Mouse (Mus musculus): ENCODE results near the gene Helq. TPM values are rescaled to one million over a fixed set of nuclear protein-coding genes. Genes with fewer than 3 reads are reported as not detected.
A peak's percentile ranks its signal among the peaks of the same experiment; 100 is the strongest.

Gene Helq
- polyA plus RNA-seq, 1 experiment from 2014 or later: 14.1 TPM

DNA sequence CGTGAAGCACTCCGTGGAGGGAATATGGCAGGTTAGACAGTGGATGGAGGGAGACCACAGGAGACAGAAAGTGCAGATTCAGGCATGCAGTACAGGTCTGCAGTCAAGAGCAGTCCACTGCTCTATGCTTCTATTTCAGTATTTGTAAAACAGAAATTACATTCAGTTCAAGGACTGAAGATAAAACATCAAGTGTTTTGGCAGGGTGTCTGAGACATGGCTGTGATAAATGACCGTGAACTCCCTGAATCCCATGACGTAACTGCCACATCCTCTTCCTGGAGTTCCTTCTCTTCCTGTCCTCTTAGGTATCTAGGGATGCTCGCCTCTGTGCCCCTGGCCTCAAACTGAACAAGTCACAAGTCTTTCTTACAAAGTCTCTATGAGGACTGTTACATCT is 21.5 kb downstream of the Helq start:
- H3K27me3 ChIP-seq: no peaks in the 10 kb centered on the region
- no peak overlapping the region for H3K9ac ChIP-seq
- DNase-seq (no peak), ATAC-seq (ENCODE audit: low read depth) (no peak)
- 88% methylated on average over 5 of the region's 5 CpGs for WGBS (ENCODE audit: insufficient replicate concordance)
- no peak overlapping the region for H3K4me2 ChIP-seq
- no peaks in the 10 kb centered on the region for H3K4me1 ChIP-seq (replicated peaks)
- no peaks in the 10 kb centered on the region for H3K9me3 ChIP-seq (replicated peaks)
- H3K4me3 ChIP-seq (replicated peaks): no peak overlapping the region
- H3K27ac ChIP-seq: no peak overlapping the region
- H3K36me3 ChIP-seq: peaks cover 81% of the 10 kb centered on the region

GRCm38 (mm10) chr5:100775778-100776404 is 22.5 kb downstream of the Helq start:
- WGBS (ENCODE audit: insufficient replicate concordance): 77% methylated on average over 13 of the region's 13 CpGs
- peaks cover 81% of the 10 kb centered on the region for H3K36me3 ChIP-seq

DNA sequence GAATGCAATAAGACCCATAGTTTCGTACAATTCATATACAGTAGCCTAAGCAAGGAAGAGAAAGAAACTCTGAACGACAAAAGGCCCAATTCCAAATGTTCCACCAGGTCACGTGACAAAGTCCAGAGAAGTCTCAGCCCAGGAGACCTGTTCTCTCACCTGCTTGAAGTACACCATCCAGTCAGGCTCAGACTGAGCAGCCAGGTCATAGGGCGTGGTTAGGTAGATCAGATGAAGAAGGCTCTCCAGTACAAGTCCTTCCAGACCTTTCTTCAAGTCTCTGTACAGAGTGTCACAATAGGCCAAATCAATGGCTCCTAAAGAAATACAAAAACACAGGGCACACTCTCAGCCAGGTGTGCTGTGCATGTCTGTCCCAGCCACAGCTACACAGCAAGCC is 26.8 kb downstream of the Helq start:
- 86% methylated on average over 4 of the region's 4 CpGs for WGBS (ENCODE audit: insufficient replicate concordance)
- no peak for ATAC-seq (ENCODE audit: low read depth)
- Histone ChIP-seq H3K9ac (no peak overlapping the region), H3K36me3 (peaks cover 89% of the 10 kb centered on the region), H3K4me2 (no peak overlapping the region), H3K4me3 (replicated peaks) (no peak overlapping the region), H3K27me3 (no peaks in the 10 kb centered on the region), H3K9me3 (replicated peaks) (no peaks in the 10 kb centered on the region), H3K27ac (no peak overlapping the region), H3K4me1 (replicated peaks) (no peaks in the 10 kb centered on the region)
- DNase-seq: no peak

More at GRCm38 (mm10) chr5:100775778-100776404, 22.5 kb downstream of the Helq start:
- Histone ChIP-seq H3K27ac (no peak overlapping the region), H3K9me3 (replicated peaks) (no peaks in the 10 kb centered on the region), H3K4me1 (replicated peaks) (no peaks in the 10 kb centered on the region), H3K27me3 (no peaks in the 10 kb centered on the region), H3K4me3 (replicated peaks) (no peak overlapping the region), H3K4me2 (no peak overlapping the region), H3K9ac (no peak overlapping the region)
- ATAC-seq (ENCODE audit: low read depth): no peak
- no peak for DNase-seq

- H3K9me3 ChIP-seq (replicated peaks): no peaks in the 10 kb centered on the region
- H3K4me2 ChIP-seq: no peak overlapping the region
- H3K27me3 ChIP-seq: no peaks in the 10 kb centered on the region
- WGBS (ENCODE audit: insufficient replicate concordance): 84% methylated on average over 7 of the region's 7 CpGs
- H3K27ac ChIP-seq: no peak overlapping the region
- H3K4me3 ChIP-seq (replicated peaks): no peak overlapping the region
- DNase-seq (no peak), ATAC-seq (ENCODE audit: low read depth) (no peak)
- peaks cover 94% of the 10 kb centered on the region for H3K36me3 ChIP-seq
- H3K9ac ChIP-seq: no peak overlapping the region
- no peaks in the 10 kb centered on the region for H3K4me1 ChIP-seq (replicated peaks)
Observed at GRCm38 (mm10) chr5:100766026-100766425, 32.4 kb downstream of the Helq start.

- peaks cover 64% of the 10 kb centered on the region for H3K36me3 ChIP-seq
- H3K4me3 ChIP-seq (replicated peaks): no peak overlapping the region
- no peak for ATAC-seq (ENCODE audit: low read depth)
- WGBS (ENCODE audit: insufficient replicate concordance): 90% methylated on average over 7 of the region's 7 CpGs
- no peaks in the 10 kb centered on the region for H3K4me1 ChIP-seq (replicated peaks)
- no peak overlapping the region for H3K4me2 ChIP-seq
- no peak for DNase-seq
- H3K9me3 ChIP-seq (replicated peaks): no peaks in the 10 kb centered on the region
- no peaks in the 10 kb centered on the region for H3K27me3 ChIP-seq
- no peak overlapping the region for H3K9ac ChIP-seq
- H3K27ac ChIP-seq: no peak overlapping the region
Observed at GRCm38 (mm10) chr5:100761736-100762135, 36.7 kb downstream of the Helq start.

DNA sequence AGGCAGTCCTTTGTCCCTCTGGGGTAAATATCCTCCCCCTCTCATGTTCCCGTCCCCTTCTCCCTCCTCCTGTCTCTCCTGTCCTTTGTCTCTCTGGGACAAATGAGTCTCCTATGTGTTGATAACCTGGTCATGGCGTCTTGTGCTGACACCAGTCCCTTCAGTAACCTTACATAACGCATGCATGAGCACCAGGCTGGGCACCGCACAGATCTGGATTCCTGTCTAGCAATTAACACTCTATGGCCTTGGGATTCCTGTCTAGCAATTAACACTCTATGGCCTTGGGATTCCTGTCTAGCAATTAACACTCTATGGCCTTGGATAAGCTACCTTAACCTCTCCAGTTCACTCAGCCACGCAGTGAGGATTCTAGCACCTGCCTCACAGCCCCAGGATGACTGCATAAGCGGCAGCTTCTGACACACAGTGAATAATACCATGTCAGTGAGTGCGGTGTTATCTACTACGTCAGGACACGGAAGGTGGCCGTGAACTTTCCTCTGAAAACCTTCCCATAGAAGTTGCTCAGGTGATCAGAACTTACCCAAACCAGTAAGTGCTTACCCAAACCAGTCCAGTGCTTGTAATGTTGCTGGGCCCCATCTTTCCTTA is 38.2 kb downstream of the Helq start:
- no peak overlapping the region for H3K27ac ChIP-seq
- no peak overlapping the region for H3K4me2 ChIP-seq
- 80% methylated on average over 10 of the region's 10 CpGs for WGBS (ENCODE audit: insufficient replicate concordance)
- H3K4me3 ChIP-seq (replicated peaks): no peak overlapping the region
- peaks cover 48% of the 10 kb centered on the region for H3K36me3 ChIP-seq
- no peaks in the 10 kb centered on the region for H3K4me1 ChIP-seq (replicated peaks)
- DNase-seq: no peak
- H3K9me3 ChIP-seq (replicated peaks): no peaks in the 10 kb centered on the region
- no peaks in the 10 kb centered on the region for H3K27me3 ChIP-seq
- H3K9ac ChIP-seq: no peak overlapping the region
- ATAC-seq (ENCODE audit: low read depth): no peak

GRCm38 (mm10) chr5:100758121-100758520 is 40.3 kb downstream of the Helq start:
- Histone ChIP-seq H3K36me3 (peaks cover 28% of the 10 kb centered on the region), H3K9ac (no peak overlapping the region), H3K27me3 (no peaks in the 10 kb centered on the region), H3K9me3 (replicated peaks) (no peaks in the 10 kb centered on the region), H3K27ac (no peak overlapping the region), H3K4me1 (replicated peaks) (no peaks in the 10 kb centered on the region), H3K4me2 (no peak overlapping the region), H3K4me3 (replicated peaks) (no peak overlapping the region)
- DNase-seq (no peak), ATAC-seq (ENCODE audit: low read depth) (no peak)
- 86% methylated on average over 5 of the region's 5 CpGs for WGBS (ENCODE audit: insufficient replicate concordance)

GRCm38 (mm10) chr5:100753407-100753806 is 45.0 kb downstream of the Helq start:
- H3K9me3 ChIP-seq (replicated peaks): no peaks in the 10 kb centered on the region
- ATAC-seq (ENCODE audit: low read depth) (no peak), DNase-seq (no peak)
- no peak overlapping the region for H3K27ac ChIP-seq
- H3K27me3 ChIP-seq: 0 out of 2 replicates have a peak, but pooled peaks cover 2% of the 10 kb centered on the region
- H3K4me2 ChIP-seq: no peak overlapping the region
- WGBS (ENCODE audit: insufficient replicate concordance): 38% methylated on average over 7 of the region's 7 CpGs
- H3K4me3 ChIP-seq (replicated peaks): no peak overlapping the region
- H3K4me1 ChIP-seq (replicated peaks): no peaks in the 10 kb centered on the region
- no peak overlapping the region for H3K9ac ChIP-seq
- H3K36me3 ChIP-seq: no peaks in the 10 kb centered on the region

DNA sequence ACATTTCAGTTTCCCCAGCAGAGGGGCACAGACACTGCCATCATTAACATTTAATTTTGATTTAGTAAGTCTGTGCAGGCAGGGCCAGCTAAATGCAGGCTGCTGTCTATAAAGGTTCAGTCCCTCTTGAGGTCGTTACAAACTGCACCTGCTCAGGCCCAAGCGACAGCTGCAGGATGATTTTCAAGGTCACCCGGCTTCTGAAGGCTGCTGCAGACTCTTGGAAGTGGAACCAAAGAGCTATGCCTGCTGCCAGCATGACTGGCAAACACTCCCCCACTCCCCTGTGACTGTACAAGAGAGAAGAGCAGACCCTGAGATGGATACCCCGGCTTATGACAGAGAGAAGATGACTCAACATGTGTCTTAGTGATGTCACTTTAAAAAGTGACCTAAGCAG is 46.7 kb downstream of the Helq start:
- ATAC-seq (ENCODE audit: low read depth) (no peak), DNase-seq (no peak)
- WGBS (ENCODE audit: insufficient replicate concordance): 56% methylated on average over 4 of the region's 4 CpGs
- Histone ChIP-seq H3K4me3 (replicated peaks) (no peak overlapping the region), H3K9ac (no peak overlapping the region), H3K27me3 (0 out of 2 replicates have a peak, but pooled peaks cover 2% of the 10 kb centered on the region), H3K36me3 (no peaks in the 10 kb centered on the region), H3K27ac (no peak overlapping the region), H3K4me2 (no peak overlapping the region), H3K9me3 (replicated peaks) (no peaks in the 10 kb centered on the region), H3K4me1 (replicated peaks) (no peaks in the 10 kb centered on the region)

DNA sequence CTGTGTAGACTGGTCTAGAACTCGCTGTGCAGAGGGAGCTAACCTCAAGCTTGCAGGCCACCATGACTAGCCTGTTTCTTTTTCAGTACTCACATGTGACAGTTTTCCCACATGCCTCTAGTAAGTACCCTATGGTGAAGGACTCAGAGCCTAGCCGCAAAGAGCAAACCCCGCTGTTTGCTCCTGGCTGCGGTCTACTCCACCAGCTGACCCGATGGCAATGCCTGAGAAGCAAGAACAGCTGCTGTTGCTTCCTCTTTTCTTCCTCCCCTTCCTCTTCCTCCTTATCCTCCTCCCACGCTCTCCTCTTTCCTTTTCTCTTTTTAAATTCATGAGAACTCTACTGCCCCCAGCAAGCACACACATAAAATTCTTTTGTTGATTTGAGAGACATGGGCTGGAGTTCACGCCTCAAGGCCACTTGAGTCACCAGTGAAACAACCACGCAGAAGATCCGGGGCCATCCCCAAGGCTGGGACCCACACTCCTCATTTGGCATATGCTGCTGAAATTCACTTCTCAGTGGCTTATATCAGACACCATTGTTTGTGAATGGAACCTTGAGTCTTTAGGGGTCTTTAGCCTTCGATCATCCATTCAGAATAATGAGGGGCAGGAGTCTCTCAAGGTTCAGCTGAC is 47.7 kb downstream of the Helq start:
- H3K9ac ChIP-seq: no peak overlapping the region
- DNase-seq (no peak), ATAC-seq (ENCODE audit: low read depth) (peak; percentile 15; the same call in 1 of the 2 replicates)
- no peaks in the 10 kb centered on the region for H3K36me3 ChIP-seq
- 0 out of 2 replicates have a peak, but pooled peaks cover 2% of the 10 kb centered on the region for H3K27me3 ChIP-seq
- no peak overlapping the region for H3K4me3 ChIP-seq (replicated peaks)
- H3K9me3 ChIP-seq (replicated peaks): no peaks in the 10 kb centered on the region
- H3K4me1 ChIP-seq (replicated peaks): no peaks in the 10 kb centered on the region
- no peak overlapping the region for H3K27ac ChIP-seq
- 36% methylated on average over 10 of the region's 10 CpGs for WGBS (ENCODE audit: insufficient replicate concordance)
- no peak overlapping the region for H3K4me2 ChIP-seq

DNA sequence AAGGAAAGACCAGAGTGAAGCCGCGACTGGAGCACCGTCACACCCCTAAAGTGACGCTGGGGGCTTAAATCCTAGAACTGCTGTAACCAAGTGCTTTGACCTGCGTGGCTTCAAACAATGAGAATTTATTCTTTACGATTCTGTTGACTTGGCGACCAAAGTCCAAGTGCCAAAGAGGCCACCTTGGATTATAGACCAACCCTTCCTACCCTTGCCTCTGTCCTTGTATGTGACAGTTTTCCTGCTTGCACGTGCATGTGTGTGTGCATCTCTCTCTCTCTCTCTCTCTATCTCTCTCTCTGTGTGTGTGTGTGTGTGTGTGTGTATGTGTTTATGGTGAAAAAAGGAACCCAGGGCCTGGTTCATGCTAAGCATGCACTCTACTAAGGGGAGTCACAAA is 59.6 kb downstream of the Helq start:
- ATAC-seq (ENCODE audit: low read depth): no peak

More for the DNA sequence above, 59.6 kb downstream of the Helq start:
- no peak for DNase-seq
- H3K36me3 ChIP-seq: no peaks in the 10 kb centered on the region
- no peaks in the 10 kb centered on the region; the same call in 1 of the 2 replicates for H3K9me3 ChIP-seq (replicated peaks)
- no peak overlapping the region for H3K4me3 ChIP-seq (replicated peaks)
- H3K27me3 ChIP-seq: no peaks in the 10 kb centered on the region
- H3K9ac ChIP-seq: no peak overlapping the region
- WGBS (ENCODE audit: insufficient replicate concordance): 76% methylated on average over 8 of the region's 8 CpGs
- no peak overlapping the region for H3K27ac ChIP-seq
- H3K4me2 ChIP-seq: no peak overlapping the region
- H3K4me1 ChIP-seq (replicated peaks): peaks cover 11% of the 10 kb centered on the region

All from liver, embryonic 13.5 days (tissue).